Mouse (Mus musculus) testis, adult 2 months (tissue): ENCODE measurements at regions not wholly inside any gene's neighbourhood (a gene's known extent, or its start where the extent isn't known, plus 50 kb on each side); places are given as distances from the start of the nearest gene placed in this dataset.

Source experiments
- CTCF ChIP-seq: fragments of 200-500 bp; IDR thresholded peaks from 2 replicates; pipeline ENCODE4 v1.5.1; 2012; ENCODE audit warnings: low read depth, mild to moderate bottlenecking, inconsistent platforms, low read length, moderate library complexity; ENCODE audit not compliant: control insufficient read depth, insufficient read depth, insufficient replicate concordance
- POLR2A ChIP-seq: fragments of 200-500 bp; IDR thresholded peaks from 2 replicates; pipeline ENCODE4 v1.6.1; 2012; ENCODE audit warnings: low read depth, mild to moderate bottlenecking, inconsistent platforms, low read length, moderate library complexity; ENCODE audit not compliant: control insufficient read depth

DNA sequence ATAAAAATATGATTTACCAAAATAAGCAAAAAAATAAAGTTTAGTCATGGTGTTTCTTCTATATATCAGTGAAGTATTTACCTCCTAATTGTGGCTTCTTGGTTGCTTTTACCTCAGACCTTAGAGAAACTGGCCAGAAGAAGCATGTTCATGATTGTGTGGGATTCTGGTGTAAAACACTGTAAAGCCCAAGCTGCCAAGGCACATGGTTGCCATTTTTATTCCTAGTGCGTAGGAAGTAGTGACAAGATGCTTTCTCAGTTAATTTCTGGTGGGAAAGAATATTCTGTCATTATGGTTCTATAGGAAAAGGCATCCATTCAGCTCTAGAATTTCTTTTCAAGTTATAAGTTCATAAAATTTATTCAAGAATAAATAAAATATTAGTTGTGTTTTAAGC is 805.2 kb downstream of the Olfm4 start:
- no peak for TF ChIP-seq CTCF
- TF ChIP-seq POLR2A = no peak
